Mouse (Mus musculus) limb, embryonic 15.5 days (tissue): ENCODE measurements at regions not wholly inside any gene's neighbourhood (a gene's known extent, or its start where the extent isn't known, plus 50 kb on each side); places are given as distances from the start of the nearest gene placed in this dataset.

Experiments used
- ATAC-seq: fragments of 200-750 bp; cut with Nextera tagmentation; 2 replicates; pipeline ENCODE4 v1.8.0; 2017; ENCODE audit warnings: low read depth, moderate TSS enrichment; ENCODE audit not compliant: insufficient number of reproducible peaks, low FRiP score, low TSS enrichment
- H3K27ac ChIP-seq: fragments of 300-500 bp; sonication (generic); 2 replicates; pipeline ENCODE4 v1.5.1; 2015; ENCODE audit warnings: moderate library complexity, mild to moderate bottlenecking, inconsistent platforms
- H3K27me3 ChIP-seq: fragments of 300-500 bp; sonication (generic); 2 replicates; pipeline ENCODE4 v1.6.1; 2015; ENCODE audit warnings: inconsistent platforms
- H3K36me3 ChIP-seq: fragments of 300-500 bp; sonication (generic); 2 replicates; pipeline ENCODE4 v1.6.1; 2015; ENCODE audit warnings: inconsistent platforms
- H3K4me1 ChIP-seq: fragments of 300-500 bp; sonication (generic); 2 replicates; pipeline ENCODE4 v1.6.1; 2015; ENCODE audit warnings: inconsistent platforms
- H3K4me2 ChIP-seq: fragments of 300-500 bp; sonication (generic); 2 replicates; pipeline ENCODE4 v1.6.1; 2015; ENCODE audit warnings: mild to moderate bottlenecking, inconsistent platforms
- H3K4me3 ChIP-seq: fragments of 300-500 bp; sonication (generic); 2 replicates; pipeline ENCODE4 v1.5.1; 2015; ENCODE audit warnings: mild to moderate bottlenecking, inconsistent platforms
- H3K9ac ChIP-seq: fragments of 300-500 bp; sonication (generic); 2 replicates; pipeline ENCODE4 v1.6.1; 2015; ENCODE audit warnings: inconsistent platforms
- H3K9me3 ChIP-seq: fragments of 300-500 bp; sonication (generic); 2 replicates; pipeline ENCODE4 v1.6.1; 2016; ENCODE audit warnings: inconsistent platforms
- WGBS: fragments of 180-500 bp; shearing (Covaris S2); methylation state at CpG from one replicate; pipeline ENCODE4 v1.1.7; 2015; 5-methylcytosine and 5-hydroxymethylcytosine counted together

DNA sequence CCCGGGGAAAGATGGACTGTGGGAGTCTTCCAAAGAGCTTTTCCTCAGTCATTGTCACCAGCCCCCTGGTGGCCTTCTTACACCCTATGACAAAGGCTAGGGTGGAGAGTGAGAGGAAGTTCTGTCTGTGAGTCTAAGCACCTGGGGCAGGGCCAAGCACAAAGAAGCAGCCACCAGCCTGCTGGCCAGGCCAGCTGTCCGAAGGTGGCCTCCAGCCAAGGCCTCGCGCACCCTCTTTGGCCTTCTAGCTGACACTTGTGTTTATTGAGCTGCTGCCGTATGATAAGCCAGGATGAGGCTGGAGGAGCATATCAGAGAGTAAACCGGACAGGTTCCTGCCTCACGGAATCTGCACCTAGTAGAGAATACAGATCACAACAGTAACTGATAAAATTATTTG, 99.0 kb upstream of the Cacna1e start:
- no peak for ATAC-seq
- WGBS = 78% methylated on average over 7 of the region's 7 CpGs
- no peaks in the 10 kb centered on the region for H3K36me3 ChIP-seq

GRCm38 (mm10) chr1:154982836-154983235, 98.5 kb upstream of the Cacna1e start:
- Histone ChIP-seq H3K27ac (no peak overlapping the region), H3K36me3 (no peaks in the 10 kb centered on the region), H3K9me3 (no peaks in the 10 kb centered on the region), H3K4me3 (no peak overlapping the region), H3K27me3 (no peaks in the 10 kb centered on the region), H3K4me2 (no peak overlapping the region), H3K4me1 (no peaks in the 10 kb centered on the region), H3K9ac (no peak overlapping the region)
- no peak for ATAC-seq
- WGBS = 89% methylated on average over 9 of the region's 9 CpGs

More for the DNA sequence above, 99.0 kb upstream of the Cacna1e start:
- H3K27ac ChIP-seq = no peak overlapping the region
- H3K4me2 ChIP-seq = no peak overlapping the region
- no peak overlapping the region for H3K9ac ChIP-seq
- no peaks in the 10 kb centered on the region for H3K27me3 ChIP-seq
- H3K4me3 ChIP-seq = no peak overlapping the region
- H3K9me3 ChIP-seq = no peaks in the 10 kb centered on the region
- no peaks in the 10 kb centered on the region for H3K4me1 ChIP-seq

DNA sequence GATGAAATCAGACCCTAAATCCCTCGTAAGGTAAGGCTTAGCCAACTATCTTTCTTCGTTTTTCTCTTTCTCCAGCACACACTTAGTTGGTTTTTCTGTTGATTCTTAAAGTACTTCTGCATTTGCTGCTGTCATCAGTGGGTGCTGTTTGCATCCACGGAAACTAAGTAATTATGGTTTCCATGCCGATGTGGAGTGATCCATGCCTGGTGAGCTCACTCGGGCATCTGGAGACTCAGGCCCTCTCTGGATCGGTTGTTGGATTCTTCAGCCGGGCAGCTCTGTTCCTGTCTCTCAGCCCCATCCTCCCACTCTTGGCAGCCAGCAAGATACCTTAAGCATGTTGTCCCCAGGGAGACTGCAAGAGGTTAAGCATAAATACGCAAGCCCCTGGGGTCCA, 97.4 kb upstream of the Cacna1e start:
- WGBS = 73% methylated on average over 8 of the region's 8 CpGs
- Histone ChIP-seq H3K9me3 (no peaks in the 10 kb centered on the region), H3K27ac (no peak overlapping the region), H3K27me3 (no peaks in the 10 kb centered on the region), H3K4me2 (no peak overlapping the region), H3K9ac (no peak overlapping the region), H3K4me3 (no peak overlapping the region), H3K4me1 (no peaks in the 10 kb centered on the region), H3K36me3 (no peaks in the 10 kb centered on the region)
- ATAC-seq = no peak

DNA sequence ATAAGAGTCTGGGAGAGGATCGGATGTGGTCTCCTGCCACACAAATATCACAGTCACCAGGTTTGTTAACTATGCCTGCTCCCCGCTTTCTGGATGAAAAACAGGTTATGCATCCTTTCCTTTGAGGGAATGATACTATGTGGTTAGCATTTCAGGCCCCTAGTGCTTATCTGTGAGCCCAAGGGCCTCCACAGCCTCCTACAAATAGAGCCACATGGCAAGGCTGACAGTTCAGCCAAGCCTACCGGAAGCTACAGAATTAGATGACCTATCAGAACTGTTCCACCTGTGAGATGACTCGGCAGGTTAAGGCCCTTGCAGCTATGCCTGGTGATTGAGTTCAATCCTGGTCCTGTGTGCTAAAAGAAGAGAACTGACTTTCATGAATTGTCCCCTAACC, 91.4 kb upstream of the Cacna1e start:
- H3K27ac ChIP-seq = no peak overlapping the region
- no peak overlapping the region for H3K9ac ChIP-seq
- no peaks in the 10 kb centered on the region for H3K9me3 ChIP-seq
- H3K4me3 ChIP-seq = no peak overlapping the region
- H3K4me1 ChIP-seq = no peaks in the 10 kb centered on the region
- H3K36me3 ChIP-seq = no peaks in the 10 kb centered on the region
- H3K27me3 ChIP-seq = no peaks in the 10 kb centered on the region
- H3K4me2 ChIP-seq = no peak overlapping the region
- 78% methylated on average over 4 of the region's 4 CpGs for WGBS
- no peak for ATAC-seq

DNA sequence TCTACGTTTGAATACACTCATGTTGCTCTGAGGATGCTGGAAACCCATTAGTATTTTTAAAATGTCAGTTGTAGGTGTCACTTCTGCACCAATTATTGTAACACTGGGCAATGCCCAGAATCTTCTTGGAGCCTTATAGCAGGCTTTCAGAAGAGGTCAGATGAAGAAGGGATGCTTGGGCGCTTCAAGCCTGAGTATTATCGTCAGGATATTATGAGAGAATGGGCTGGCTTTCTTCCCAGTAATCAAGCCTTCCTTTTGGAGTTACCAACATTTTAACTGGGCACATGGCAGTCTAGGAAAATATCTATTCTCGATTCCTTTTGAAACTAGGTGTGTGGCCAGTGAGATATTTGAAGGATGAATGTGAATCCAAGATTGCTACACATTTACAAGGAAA, 77.0 kb upstream of the Cacna1e start:
- Histone ChIP-seq H3K27ac (no peak overlapping the region), H3K36me3 (no peaks in the 10 kb centered on the region), H3K9ac (no peak overlapping the region), H3K9me3 (no peaks in the 10 kb centered on the region), H3K27me3 (no peaks in the 10 kb centered on the region), H3K4me3 (no peak overlapping the region), H3K4me1 (no peaks in the 10 kb centered on the region), H3K4me2 (no peak overlapping the region)
- 74% methylated on average over 4 of the region's 4 CpGs for WGBS
- no peak for ATAC-seq

DNA sequence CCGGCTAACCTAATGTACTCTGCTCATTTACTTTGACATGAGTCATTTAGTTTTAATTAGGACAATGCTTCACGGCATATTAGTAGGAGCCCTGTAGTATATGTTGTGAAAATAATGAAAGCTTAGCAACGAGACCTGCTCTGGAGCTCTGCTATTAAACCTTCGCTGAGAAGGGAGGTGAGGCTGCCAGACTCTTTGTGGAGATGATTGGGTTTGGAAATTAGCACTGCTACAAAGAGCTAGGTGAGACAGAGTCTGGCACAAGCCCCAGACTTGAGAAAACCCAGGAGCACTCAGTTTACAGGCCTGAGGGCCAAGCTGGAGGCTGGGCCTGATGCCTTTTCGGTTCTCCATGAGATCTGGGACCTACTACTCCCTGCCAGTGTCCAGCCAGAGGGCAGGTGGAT, 72.3 kb upstream of the Cacna1e start:
- WGBS = 35% methylated on average over 5 of the region's 5 CpGs
- no peak for ATAC-seq

GRCm38 (mm10) chr1:154952679-154953078, 68.4 kb upstream of the Cacna1e start:
- H3K27me3 ChIP-seq = no peaks in the 10 kb centered on the region
- H3K4me1 ChIP-seq = no peaks in the 10 kb centered on the region
- WGBS = 86% methylated on average over 2 of the region's 2 CpGs
- H3K27ac ChIP-seq = no peak overlapping the region
- no peak overlapping the region for H3K9ac ChIP-seq
- no peak for ATAC-seq
- no peaks in the 10 kb centered on the region for H3K36me3 ChIP-seq
- H3K9me3 ChIP-seq = no peaks in the 10 kb centered on the region
- no peak overlapping the region for H3K4me3 ChIP-seq
- H3K4me2 ChIP-seq = no peak overlapping the region

More for the DNA sequence above, 72.3 kb upstream of the Cacna1e start:
- Histone ChIP-seq H3K27me3 (no peaks in the 10 kb centered on the region), H3K36me3 (no peaks in the 10 kb centered on the region), H3K4me3 (no peak overlapping the region), H3K9ac (no peak overlapping the region), H3K4me2 (no peak overlapping the region), H3K4me1 (no peaks in the 10 kb centered on the region), H3K9me3 (no peaks in the 10 kb centered on the region), H3K27ac (no peak overlapping the region)
